Mouse (Mus musculus) ES-Bruce4 (cell line): ENCODE results near the gene Smarcd1.

Source experiments
- CTCF ChIP-seq: IDR thresholded peaks from one replicate; pipeline ENCODE4 v1.8.1; 2011; ENCODE audit warnings: low read depth, low read length
- POLR2A ChIP-seq: IDR thresholded peaks from one replicate; pipeline ENCODE4 v1.8.1; 2011; ENCODE audit warnings: low read length; ENCODE audit not compliant: insufficient read depth

GRCm38 (mm10) chr15:99697309-99697708 is 4.6 kb upstream of the Smarcd1 start:
- TF ChIP-seq CTCF (no peak), POLR2A (no peak)
